Mouse (Mus musculus) cerebellum, adult 11-12 months (tissue): ENCODE results near the gene Ptpra.
"Not testable (repeated sequence)": the region's sequence is repeated elsewhere in the genome, so short reads cannot be mapped to it uniquely, and the experiment has no call there.

Source experiments
- DNase-seq: peaks from one replicate; pipeline ENCODE4 v3.0.0; 2022

Gene Ptpra

GRCm38 (mm10) chr2:130491587-130491986 lies 41.5 kb downstream of the Ptpra start:
- DNase-seq: peak; percentile 32

GRCm38 (mm10) chr2:130495114-130495513 lies 45.0 kb downstream of the Ptpra start:
- not testable (repeated sequence) for DNase-seq

- peak; percentile 74 for DNase-seq
Observed at GRCm38 (mm10) chr2:130496037-130496436, 46.0 kb downstream of the Ptpra start.

GRCm38 (mm10) chr2:130496931-130497330 lies 46.9 kb downstream of the Ptpra start:
- DNase-seq: no peak

GRCm38 (mm10) chr2:130499546-130499945 lies 49.5 kb downstream of the Ptpra start:
- DNase-seq: no peak

GRCm38 (mm10) chr2:130501556-130501955 lies 51.5 kb downstream of the Ptpra start:
- DNase-seq: no peak

GRCm38 (mm10) chr2:130511616-130512015 lies 61.5 kb downstream of the Ptpra start:
- DNase-seq: not testable (repeated sequence)

GRCm38 (mm10) chr2:130513907-130514306 lies 63.8 kb downstream of the Ptpra start:
- no peak for DNase-seq

- DNase-seq: no peak
Observed at GRCm38 (mm10) chr2:130515791-130516190, 65.7 kb downstream of the Ptpra start.

- DNase-seq: no peak
Observed at GRCm38 (mm10) chr2:130521927-130522326, 71.8 kb downstream of the Ptpra start.

- DNase-seq: not testable (repeated sequence)
Observed at GRCm38 (mm10) chr2:130525480-130525879, 75.4 kb downstream of the Ptpra start.

GRCm38 (mm10) chr2:130528457-130528856 lies 78.4 kb downstream of the Ptpra start:
- DNase-seq: no peak

- DNase-seq: no peak
Observed at GRCm38 (mm10) chr2:130529290-130529689, 79.2 kb downstream of the Ptpra start.

GRCm38 (mm10) chr2:130529925-130530324 lies 79.8 kb downstream of the Ptpra start:
- DNase-seq: no peak

- no peak for DNase-seq
Observed at GRCm38 (mm10) chr2:130532201-130532600, 82.1 kb downstream of the Ptpra start.

- no peak for DNase-seq
Observed at GRCm38 (mm10) chr2:130535017-130535416, 84.9 kb downstream of the Ptpra start.

- no peak for DNase-seq
Observed at GRCm38 (mm10) chr2:130536890-130537289, 86.8 kb downstream of the Ptpra start.

GRCm38 (mm10) chr2:130538876-130539546 lies 88.9 kb downstream of the Ptpra start:
- DNase-seq: no peak

- no peak for DNase-seq
Observed at GRCm38 (mm10) chr2:130540266-130540665, 90.2 kb downstream of the Ptpra start.

- no peak for DNase-seq
Observed at GRCm38 (mm10) chr2:130546957-130547356, 96.9 kb downstream of the Ptpra start.

GRCm38 (mm10) chr2:130554841-130555240 lies 104.8 kb downstream of the Ptpra start:
- no peak for DNase-seq

- DNase-seq: no peak
Observed at GRCm38 (mm10) chr2:130556292-130556691, 106.2 kb downstream of the Ptpra start.

- peak; percentile 33 for DNase-seq
Observed at GRCm38 (mm10) chr2:130557462-130557861, 107.4 kb downstream of the Ptpra start.

- DNase-seq: no peak
Observed at GRCm38 (mm10) chr2:130558015-130558414, 107.9 kb downstream of the Ptpra start.
